Comparison of ENCODE assay signal across 13 mouse cellular contexts in the genomic region with DNA sequence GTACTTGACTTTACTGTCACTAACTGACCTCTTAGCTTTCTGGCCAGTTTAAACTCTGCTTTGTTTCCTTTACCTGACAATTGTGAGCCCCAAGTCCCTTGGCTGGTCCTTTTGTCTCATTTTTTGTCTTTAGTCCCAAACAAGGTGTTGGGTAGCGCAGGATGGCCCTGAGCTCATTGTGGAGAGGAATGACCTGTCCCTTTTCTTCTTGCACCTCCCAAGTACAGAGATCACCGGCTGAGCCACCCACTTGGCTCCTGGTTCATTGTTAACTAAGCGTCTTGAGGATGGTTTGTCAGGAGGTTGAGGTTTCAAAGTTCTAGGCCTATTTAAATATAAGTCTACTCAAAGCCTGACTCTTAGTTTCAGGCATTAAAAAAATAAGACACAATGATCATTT. TPM values are rescaled to one million over a fixed set of nuclear protein-coding genes. Genes with fewer than 3 reads are reported as not detected.
A peak's percentile ranks its signal among the peaks of the same experiment; 100 is the strongest.
DNase-seq lines count a peak whose midpoint lies in the region; ATAC-seq and TF ChIP-seq lines count a peak whose summit lies in the region.
"Had no signal": no experiment of that assay in that cellular context is flagged by ENCODE, and none has a peak within 500 bp of the region (broad histone marks: within the 10 kb centered on the region; RNA-seq: fewer than 3 reads in every experiment).

No protein-coding gene starts in this region.

- peaks cover 6% of the 10 kb centered on the region; the same call in 1 of the 2 replicates for H3K4me1 ChIP-seq in liver, embryonic 15.5 days (replicated peaks)
- peaks cover 6% of the 10 kb centered on the region for H3K4me1 ChIP-seq in hindbrain, embryonic 11.5 days (replicated peaks; ENCODE audit: control insufficient read depth, insufficient read depth, low read length)
- peaks cover 14% of the 10 kb centered on the region for H3K4me1 ChIP-seq in olfactory bulb, adult 2 months (ENCODE audit: control insufficient read depth, insufficient read depth, low read length)

- H3K27me3 ChIP-seq in liver, embryonic 15.5 days = no peaks in the 10 kb centered on the region
- H3K27me3 ChIP-seq in hindbrain, embryonic 11.5 days (ENCODE audit: control insufficient read depth, insufficient read depth, low read length) = no peaks in the 10 kb centered on the region

- H3K27ac ChIP-seq in liver, embryonic 15.5 days (replicated peaks) = 0 out of 2 replicates have a peak overlapping the region, but pooled peaks have one; percentile 74
- peak overlapping the region; percentile 94 for H3K27ac ChIP-seq in hindbrain, embryonic 11.5 days (ENCODE audit: low read depth, low read length)
- H3K27ac ChIP-seq in olfactory bulb, adult 2 months (ENCODE audit: insufficient read depth, low read depth, low read length) = peak overlapping the region; percentile 98

- no peaks in the 10 kb centered on the region for H3K36me3 ChIP-seq in liver, embryonic 15.5 days (replicated peaks)
- H3K36me3 ChIP-seq in hindbrain, embryonic 11.5 days (ENCODE audit: control insufficient read depth, insufficient read depth, low read length) = no peaks in the 10 kb centered on the region

- ATAC-seq in liver, embryonic 15.5 days (ENCODE audit: insufficient read depth) = no peak
- no peak for ATAC-seq in hindbrain, embryonic 11.5 days (ENCODE audit: low FRiP score)
- ATAC-seq in inflammation-experienced regulatory T-cells, adult 6 months = no peak
- ATAC-seq: lung, postnatal 0 days had no signal

- H3K4me2 ChIP-seq in liver, embryonic 15.5 days = peak overlapping the region; percentile 49
- no peak overlapping the region for H3K4me2 ChIP-seq in hindbrain, embryonic 11.5 days (replicated peaks; ENCODE audit: low read depth, low read length)

- no peak overlapping the region for H3K4me3 ChIP-seq in liver, embryonic 15.5 days (replicated peaks)
- H3K4me3 ChIP-seq in hindbrain, embryonic 11.5 days (ENCODE audit: low read depth, low read length) = no peak overlapping the region
- no peak overlapping the region for H3K4me3 ChIP-seq in olfactory bulb, adult 2 months (ENCODE audit: insufficient read depth, low read depth, low read length)

- WGBS in liver, embryonic 15.5 days (ENCODE audit: insufficient replicate concordance) = 67% methylated on average over 3 of the region's 3 CpGs
- 61% methylated on average over 3 of the region's 3 CpGs for WGBS in hindbrain, embryonic 11.5 days
- 79% methylated on average over 3 of the region's 3 CpGs for WGBS in olfactory bulb, adult 2 months

- H3K9ac ChIP-seq in liver, embryonic 15.5 days = no peak overlapping the region
- H3K9ac ChIP-seq in hindbrain, embryonic 11.5 days (ENCODE audit: low read depth, low read length) = no peak overlapping the region

- no peaks in the 10 kb centered on the region for H3K9me3 ChIP-seq in liver, embryonic 15.5 days (replicated peaks)
- no peaks in the 10 kb centered on the region for H3K9me3 ChIP-seq in hindbrain, embryonic 11.5 days (ENCODE audit: control insufficient read depth, low read length)

- TF ChIP-seq CTCF in olfactory bulb, adult 2 months (IDR thresholded peaks at IDR 0.05; ENCODE audit: insufficient read depth, low read depth, low read length) = no peak

- no peak for TF ChIP-seq POLR2A in olfactory bulb, adult 2 months (IDR thresholded peaks at IDR 0.05; ENCODE audit: insufficient read depth, low read depth, low read length)

- no peak for DNase-seq in liver
- no peak for DNase-seq in hindbrain, embryonic 11.5 days (ENCODE audit: low spot score)
- DNase-seq in kidney, postnatal 14 days = peak; percentile 66
- DNase-seq in urinary bladder, adult 2 months (ENCODE audit: low spot score) = no peak
- DNase-seq: adrenal gland, postnatal 14 days; gastrocnemius, postnatal 36 days; heart, postnatal 4 days; left cerebral cortex, postnatal 4 days had no signal

RNA-seq across cellular contexts. Expression of a gene that starts 3.4 kb away (rescaled TPM):
- 42.0 and 46.9 TPM in 2 replicates for polyA plus RNA-seq in liver, embryonic 15.5 days (2015; fragmentation: Nextera tagmentation; extraction: Ambion mirVana)
- polyA plus RNA-seq in hindbrain, embryonic 11.5 days (2014; fragmentation: Nextera tagmentation; extraction: Ambion mirVana) = not detected in 2 replicates
- polyA plus RNA-seq in olfactory bulb, adult 2 months (2012; ENCODE audit: insufficient read depth, insufficient read length, low replicate concordance, missing spikeins) = not detected in 2 replicates
- polyA plus RNA-seq in urinary bladder, adult 2 months (2012; rRNA removed) = 0.19 and 0.51 TPM in 2 replicates
- not detected for polyA plus RNA-seq in inflammation-experienced regulatory T-cells, adult 6 months (2017; shearing (Covaris generic))
- polyA plus RNA-seq: cortical plate, adult 2 months had no signal

RNA-seq across cellular contexts. Expression of a gene that starts 43.6 kb away (rescaled TPM):
- 12.8 and 13.7 TPM in 2 replicates for polyA plus RNA-seq in liver, embryonic 15.5 days (2015; fragmentation: Nextera tagmentation; extraction: Ambion mirVana)
- polyA plus RNA-seq in hindbrain, embryonic 11.5 days (2014; fragmentation: Nextera tagmentation; extraction: Ambion mirVana) = 42.1 and 45.6 TPM in 2 replicates
- not detected in 2 replicates for polyA plus RNA-seq in olfactory bulb, adult 2 months (2012; ENCODE audit: insufficient read depth, insufficient read length, low replicate concordance, missing spikeins)
- polyA plus RNA-seq in urinary bladder, adult 2 months (2012; rRNA removed) = 7.1 and 7.7 TPM in 2 replicates
- 10 to 100 TPM; 12.6 to 14.2 (median 13.2) TPM for polyA plus RNA-seq in inflammation-experienced regulatory T-cells, adult 6 months (2017; shearing (Covaris generic))

RNA-seq across cellular contexts. Expression of a gene that starts 43.7 kb away (rescaled TPM):
- polyA plus RNA-seq in liver, embryonic 15.5 days (2015; fragmentation: Nextera tagmentation; extraction: Ambion mirVana) = 7.3 and 7.6 TPM in 2 replicates
- polyA plus RNA-seq in hindbrain, embryonic 11.5 days (2014; fragmentation: Nextera tagmentation; extraction: Ambion mirVana) = 50.5 and 50.8 TPM in 2 replicates
- not detected in 2 replicates for polyA plus RNA-seq in olfactory bulb, adult 2 months (2012; ENCODE audit: insufficient read depth, insufficient read length, low replicate concordance, missing spikeins)
- polyA plus RNA-seq in urinary bladder, adult 2 months (2012; rRNA removed) = 11.3 and 12.3 TPM in 2 replicates
- 10 to 100 TPM; 11.2 to 16.2 (median 14.4) TPM for polyA plus RNA-seq in inflammation-experienced regulatory T-cells, adult 6 months (2017; shearing (Covaris generic))

Comparison
In these comparisons a context has a peak if more than half of its experiments do, and no peak if none do; other contexts are left out.
1. RNA of a gene that starts 3.4 kb away (polyA plus RNA-seq): 42.0 to 46.9 TPM in liver, embryonic 15.5 days; 0.19 to 0.51 TPM in urinary bladder, adult 2 months, not detected in inflammation-experienced regulatory T-cells, adult 6 months, not detected in hindbrain, embryonic 11.5 days and not detected in olfactory bulb, adult 2 months; every median in the first group is over 10 times any median in the second.
2. Peak in every context shown above with its lines, with median percentiles within 50 percentile points of each other: H3K27ac ChIP-seq.